Mouse (Mus musculus) heart, postnatal 0 days (tissue): ENCODE data around the gene Zfp955a.

ENCODE experiments used
- CTCF ChIP-seq: IDR thresholded peaks from 2 replicates; pipeline ENCODE4 v1.5.1; 2016; ENCODE audit warnings: antibody characterized with exemption, control low read depth, low read depth
- EP300 ChIP-seq: IDR thresholded peaks from 2 replicates; pipeline ENCODE4 v1.6.1; 2016; ENCODE audit warnings: antibody characterized with exemption, low read depth

- TF ChIP-seq EP300, result no peak
- TF ChIP-seq CTCF, result no peak
These were observed 14.0 kb upstream of the Zfp955a start for GRCm38 (mm10) chr17:33268907-33269306.
